Mouse (Mus musculus) thymus, postnatal 36 days (tissue): ENCODE data around the gene Prm2.
A peak's percentile ranks its signal among the peaks of the same experiment; 100 is the strongest.
"Not testable (repeated sequence)": the region's sequence is repeated elsewhere in the genome, so short reads cannot be mapped to it uniquely, and the experiment has no call there.

ENCODE experiments used
- DNase-seq, 2 experiments: peaks; one replicate each; pipeline ENCODE4 v3.0.0; 2022; ENCODE audit warnings: mixed read lengths in 2 of 2

Prm2 gene

DNA sequence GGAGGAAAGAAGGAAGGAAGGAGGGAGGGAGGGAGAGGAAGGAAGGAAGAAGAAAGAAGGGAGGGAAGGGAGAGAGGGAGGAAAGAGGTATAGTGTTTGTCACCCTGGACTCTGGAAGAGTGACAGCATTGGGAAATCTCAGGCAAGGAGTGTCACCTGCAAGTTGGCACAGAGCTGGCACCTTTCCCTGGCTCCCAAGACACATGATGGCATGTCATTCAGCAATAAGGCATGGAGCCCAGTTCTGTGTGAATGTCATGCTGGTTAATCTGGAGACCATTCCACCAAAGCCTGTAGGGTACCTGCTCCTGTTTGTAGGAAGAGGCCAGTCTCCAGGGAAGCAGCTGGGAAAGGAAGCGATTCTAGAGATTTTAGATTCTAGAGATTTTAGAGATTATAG is 14.4 kb upstream of the Prm2 start:
- DNase-seq = no peak

DNA sequence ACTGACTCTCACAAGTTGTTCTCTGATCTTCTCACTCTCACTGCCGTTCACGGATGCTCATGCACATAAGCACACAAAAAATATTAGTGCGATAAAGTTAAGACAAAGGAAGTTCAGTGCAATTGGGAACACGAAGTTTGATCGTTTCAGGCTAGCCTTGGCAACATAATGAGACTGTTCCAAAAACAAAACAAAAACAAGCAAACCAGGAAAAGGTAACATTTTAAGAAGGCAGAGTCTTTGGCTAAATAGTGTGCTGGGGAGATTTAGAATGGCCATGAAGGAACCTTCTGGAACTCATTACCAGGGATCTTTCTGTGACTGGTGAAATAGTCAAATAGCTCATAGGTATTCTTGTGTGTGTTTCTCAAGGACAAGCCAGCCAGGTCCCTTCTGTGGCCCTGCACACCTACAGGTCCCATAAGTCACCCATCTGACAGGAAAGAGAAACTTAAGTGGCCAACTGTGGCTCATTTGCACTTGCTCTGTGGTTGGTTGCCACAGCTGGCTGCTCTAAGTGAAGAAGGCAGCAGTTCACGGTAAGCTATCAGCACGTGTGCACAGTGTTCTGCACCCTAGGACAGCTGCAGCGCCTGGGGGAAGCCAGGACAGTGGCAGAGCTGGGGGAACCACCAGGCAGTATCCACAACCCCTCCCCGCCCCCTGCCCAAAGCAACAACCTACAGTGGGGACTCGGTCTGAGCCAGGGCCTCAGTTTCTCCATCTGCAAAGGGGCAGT is 10.0 kb upstream of the Prm2 start, which contains the start of gene Prm1:
Gene Prm1 (minus strand): TSS at position 51 of the 739 bp plus-strand sequence.
- peak; percentile 74 to 85 for DNase-seq

DNA sequence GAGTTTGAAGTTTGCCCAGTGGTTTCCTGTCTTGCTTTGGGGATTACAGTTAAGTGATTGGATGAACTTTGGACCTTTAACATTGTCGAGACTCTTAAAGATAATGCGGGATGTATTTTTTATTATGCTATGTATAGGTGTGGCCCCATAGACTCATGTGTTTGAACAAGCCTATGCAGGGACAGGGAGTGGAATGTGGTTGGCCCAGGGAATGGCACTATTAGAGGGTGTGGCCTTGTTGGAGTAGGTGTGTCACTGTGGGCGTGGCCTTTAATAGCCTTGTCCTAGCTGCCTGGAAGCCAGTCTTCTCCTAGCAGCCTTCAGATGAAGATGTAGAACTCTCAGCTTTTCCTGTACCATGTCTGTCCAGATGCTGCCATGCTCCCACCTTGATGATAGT is 6.5 kb upstream of the Prm2 start:
- not testable (repeated sequence) for DNase-seq

DNA sequence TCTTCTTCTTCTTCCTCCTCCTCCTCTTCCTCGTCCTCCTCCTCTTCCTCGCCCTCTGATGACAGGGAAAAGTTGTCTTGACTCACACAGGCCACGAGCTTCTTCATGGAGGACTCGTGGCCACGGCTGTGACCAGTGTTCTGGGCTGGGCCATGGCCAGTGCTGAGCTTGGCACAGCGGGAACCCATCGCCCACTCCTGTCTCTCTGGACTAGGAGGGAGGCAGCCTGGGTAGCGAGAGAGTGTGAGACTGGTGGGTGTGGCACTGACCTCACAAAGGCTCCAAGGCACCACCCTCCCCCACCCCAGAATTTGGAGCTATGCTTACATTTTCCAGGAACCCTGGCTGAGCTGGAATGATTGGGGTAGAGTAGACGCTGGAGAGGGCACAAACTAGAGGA is 5.2 kb downstream of the Prm2 start, which contains the start of gene Prm3:
Gene Prm3 (minus strand): TSS at position 213 of the 400 bp plus-strand sequence.
- no peak for DNase-seq

DNA sequence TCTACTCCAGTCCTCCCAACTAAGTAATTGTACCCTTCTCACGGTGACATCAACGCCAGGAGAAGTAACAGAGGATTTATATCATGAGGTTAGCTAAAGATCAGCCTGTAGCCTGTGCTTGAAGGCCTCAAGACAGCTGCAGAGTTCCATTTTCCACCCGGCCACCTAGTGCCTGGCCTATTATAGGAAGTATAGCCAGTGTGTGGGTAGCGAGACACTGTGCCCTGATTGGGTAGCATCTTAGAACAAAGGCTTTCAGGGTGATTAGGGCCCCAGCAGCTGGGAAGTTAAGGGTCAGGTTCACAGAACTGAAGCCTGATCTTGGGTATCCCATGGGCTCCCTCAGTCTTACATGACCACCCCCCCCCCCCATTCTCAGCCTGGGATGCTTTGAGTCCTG is 7.1 kb downstream of the Prm2 start:
- no peak for DNase-seq

DNA sequence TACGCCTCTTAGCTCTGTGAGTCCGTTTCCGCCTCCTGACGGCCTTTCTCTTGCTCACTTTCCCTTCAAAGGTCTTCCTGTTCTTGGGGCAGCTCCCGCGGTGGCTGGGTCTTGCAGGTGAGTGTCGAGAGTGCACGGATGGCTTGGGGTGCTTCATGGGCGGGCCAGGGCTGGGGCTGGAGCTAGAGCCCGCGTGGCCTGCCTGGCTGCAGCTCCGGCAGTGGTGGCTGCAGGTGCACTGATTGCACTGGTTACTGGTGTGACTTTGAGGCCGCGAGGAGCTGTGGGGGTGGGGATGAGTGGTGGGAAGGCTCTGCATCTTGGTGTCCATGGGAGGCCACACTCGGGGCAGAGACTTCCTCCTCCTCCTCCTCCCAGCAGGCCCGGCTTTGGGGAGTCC is 7.7 kb downstream of the Prm2 start, which contains the start of gene Tnp2:
Gene Tnp2 (minus strand): TSS at position 390 of the 400 bp plus-strand sequence.
- DNase-seq = peak; percentile 72 to 77

DNA sequence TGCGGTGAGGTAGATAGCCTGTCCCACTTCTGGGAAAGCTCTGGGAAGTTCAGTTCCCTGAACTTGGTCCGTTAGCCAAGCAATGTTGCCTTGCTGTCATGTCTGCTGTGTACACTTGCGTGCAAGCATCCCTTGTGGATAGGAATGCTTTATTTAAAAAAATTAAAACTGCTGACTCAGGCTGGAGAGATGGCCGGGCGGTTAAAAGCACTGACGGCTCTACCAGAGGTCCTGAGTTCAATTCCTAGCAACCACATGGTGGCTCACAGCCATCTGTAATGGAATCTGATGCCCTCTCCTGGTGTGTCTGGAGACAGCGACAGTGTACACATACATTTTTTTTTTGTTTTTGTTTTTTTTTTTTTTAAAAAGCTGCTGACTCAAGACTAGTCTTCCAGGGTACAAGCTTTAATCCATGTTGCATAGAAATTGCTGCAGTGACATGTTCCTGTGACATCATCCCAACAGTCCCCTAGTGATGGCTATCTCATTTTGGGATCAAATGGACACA is 8.3 kb downstream of the Prm2 start:
- DNase-seq = no peak

DNA sequence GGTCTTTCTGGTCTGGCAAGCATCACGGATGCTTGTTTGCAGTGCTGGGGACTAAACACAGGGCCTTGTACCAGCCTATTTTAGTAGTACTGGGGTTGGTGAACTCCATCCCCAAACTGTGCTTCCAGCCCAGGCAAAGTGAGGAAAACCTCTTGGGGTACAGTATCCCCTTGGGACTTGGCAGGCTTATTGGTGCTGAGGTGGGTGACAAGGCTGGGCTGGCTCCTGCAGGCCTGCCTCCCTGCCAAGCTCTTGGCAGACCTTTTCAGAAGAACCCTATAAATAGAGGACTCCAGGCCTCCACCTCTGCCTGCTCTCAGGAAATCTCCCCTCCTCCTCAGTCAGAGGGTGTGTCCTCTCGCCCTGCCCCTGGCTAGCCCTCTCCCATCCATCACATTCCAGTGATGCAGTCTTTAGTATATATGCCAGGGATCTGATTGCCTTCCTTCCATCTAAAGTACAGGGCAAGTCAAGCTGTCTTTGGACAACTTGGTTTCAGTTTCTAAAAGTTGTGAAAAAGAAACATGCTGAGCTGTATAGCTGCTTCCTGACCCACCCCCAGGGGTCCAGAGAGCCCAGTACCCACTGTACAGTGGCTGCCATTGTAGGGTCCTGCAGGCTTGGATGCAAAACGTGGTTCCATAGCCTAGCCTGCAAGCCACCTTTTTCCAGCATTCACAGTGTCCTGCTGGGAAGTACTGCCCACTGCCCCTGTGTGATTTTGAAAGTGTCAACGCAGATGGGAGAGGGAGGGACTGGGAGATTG is 9.0 kb downstream of the Prm2 start:
- no peak for DNase-seq

DNA sequence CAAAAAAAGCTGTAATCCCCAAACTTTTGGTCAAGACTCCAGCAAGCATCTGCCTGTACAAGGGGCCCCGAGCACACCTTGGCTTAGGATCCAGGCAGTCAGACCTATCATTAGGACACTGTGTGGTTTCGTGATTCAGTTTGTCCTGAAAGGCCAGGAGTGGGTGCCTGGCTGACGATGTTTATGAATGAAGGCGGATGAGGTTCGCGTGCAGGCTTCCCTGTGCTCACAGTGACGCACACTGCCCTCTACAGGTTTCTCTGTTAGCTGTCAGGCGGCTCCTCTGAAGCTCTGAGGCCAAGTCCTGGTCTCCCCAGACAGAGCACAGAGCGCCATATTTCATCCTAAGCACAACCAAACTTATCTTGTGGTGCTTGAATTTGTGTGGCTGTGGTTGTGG is 9.6 kb downstream of the Prm2 start:
- peak; percentile 84 to 90 for DNase-seq

DNA sequence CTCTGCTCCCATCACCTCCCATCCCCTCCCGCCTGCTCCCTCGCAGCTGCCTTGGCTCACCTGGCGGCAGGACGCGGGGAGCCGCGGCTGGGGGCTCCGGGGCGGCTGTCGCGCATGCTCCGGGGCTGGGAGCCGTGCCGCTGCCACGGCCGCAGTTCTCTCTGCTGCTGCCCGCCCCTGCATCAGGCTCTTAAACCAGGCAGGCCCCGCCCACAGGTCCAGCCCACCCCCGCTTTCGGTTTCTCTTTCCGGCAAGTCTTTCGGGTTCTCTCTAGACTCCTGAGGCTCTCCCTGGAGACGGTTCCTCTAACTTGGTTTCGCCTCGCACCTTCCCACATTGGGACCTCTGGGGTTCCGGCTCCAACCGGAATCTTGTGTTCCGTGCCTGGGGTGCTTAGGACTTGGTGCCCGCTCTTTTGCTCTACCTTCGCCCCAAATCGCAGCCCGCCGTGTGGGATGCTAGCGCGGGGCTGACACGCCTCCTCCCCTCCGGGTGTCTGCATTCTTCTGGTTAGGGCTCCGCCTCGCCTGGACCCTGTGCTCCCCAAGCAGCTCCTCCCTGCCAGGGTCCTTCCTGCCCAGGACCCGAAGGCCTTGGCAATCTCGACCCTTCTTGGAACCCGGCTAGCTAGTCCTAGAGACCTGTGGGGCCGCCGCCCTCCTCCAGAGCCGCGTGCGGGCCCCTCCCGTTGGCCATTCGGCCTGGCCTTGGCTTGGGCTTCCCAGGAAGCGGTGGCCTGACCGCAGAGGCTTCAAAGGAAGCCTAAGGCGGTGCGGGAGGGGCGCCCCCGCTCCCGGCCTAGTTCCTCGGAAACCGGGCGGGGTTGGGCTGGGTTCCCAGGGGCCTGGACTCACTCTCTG is 10.3 kb downstream of the Prm2 start, which contains the start of gene Socs1:
Gene Socs1 (minus strand): TSS at position 166 of the 861 bp plus-strand sequence.
- DNase-seq = peak; percentile 95 to 98

DNA sequence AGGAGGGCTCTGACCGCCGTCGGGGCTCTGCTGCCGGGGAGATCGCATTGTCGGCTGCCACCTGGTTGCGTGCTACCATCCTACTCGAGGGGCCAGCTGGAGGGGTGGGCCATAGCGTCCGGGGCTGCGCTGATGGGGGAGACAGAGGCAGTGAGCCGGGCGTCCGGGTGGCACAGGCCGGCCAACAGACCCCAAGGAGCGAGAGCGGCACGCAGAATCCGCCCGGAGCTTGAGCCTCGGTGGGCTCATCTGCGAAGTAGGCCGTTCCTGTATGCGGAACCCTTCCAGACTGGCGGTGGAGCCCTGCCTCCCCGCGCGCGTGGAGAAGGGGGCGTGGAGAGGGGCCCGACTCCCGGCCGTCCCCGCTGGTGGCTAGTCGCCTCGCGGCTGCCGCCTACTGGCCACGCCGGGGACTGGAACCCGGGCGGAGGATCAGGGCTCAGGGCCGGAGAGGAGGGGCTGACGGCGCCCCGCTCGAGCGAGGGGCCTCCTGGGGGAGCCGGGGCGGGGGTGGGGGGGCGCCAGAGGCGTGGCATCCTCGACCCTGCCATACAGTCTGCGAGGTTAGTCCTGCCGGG is 11.1 kb downstream of the Prm2 start:
- peak; percentile 98 to 99 for DNase-seq

DNA sequence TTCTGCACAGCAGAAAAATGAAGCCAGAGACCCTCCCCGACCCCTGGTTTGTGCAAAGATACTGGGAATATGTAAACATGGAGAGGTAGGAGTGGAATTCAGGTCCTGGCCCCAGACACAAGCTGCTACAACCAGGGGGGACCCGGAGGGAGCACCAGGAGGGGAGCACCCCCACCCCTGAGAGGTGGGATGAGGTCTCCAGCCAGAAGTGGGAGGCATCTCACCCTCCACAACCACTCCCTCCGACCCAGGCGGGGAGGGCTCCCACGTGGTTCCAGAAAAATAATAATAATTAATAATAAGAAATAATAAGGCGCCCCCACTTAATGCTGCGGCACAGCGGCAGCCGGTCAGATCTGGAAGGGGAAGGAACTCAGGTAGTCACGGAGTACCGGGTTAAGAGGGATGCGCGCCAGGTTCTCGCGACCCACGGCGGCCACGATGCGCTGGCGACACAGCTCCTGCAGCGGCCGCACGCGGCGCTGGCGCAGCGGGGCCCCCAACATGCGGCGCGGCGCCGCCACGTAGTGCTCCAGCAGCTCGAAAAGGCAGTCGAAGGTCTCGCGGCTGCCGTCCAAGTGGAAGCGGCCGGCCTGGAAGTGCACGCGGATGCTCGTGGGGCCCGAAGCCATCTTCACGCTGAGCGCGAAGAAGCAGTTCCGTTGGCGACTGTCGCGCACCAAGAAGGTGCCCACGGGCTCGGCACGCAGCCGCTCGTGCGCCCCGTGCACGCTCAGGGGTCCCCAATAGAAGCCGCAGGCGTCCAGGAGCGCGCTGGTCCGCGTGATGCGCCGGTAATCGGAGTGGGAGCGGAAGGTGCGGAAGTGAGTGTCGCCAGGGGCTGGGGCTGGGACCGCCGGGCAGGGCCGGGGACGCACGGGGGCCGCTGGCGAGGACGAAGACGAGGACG is 11.8 kb downstream of the Prm2 start:
- DNase-seq = peak; percentile 39 to 74

DNA sequence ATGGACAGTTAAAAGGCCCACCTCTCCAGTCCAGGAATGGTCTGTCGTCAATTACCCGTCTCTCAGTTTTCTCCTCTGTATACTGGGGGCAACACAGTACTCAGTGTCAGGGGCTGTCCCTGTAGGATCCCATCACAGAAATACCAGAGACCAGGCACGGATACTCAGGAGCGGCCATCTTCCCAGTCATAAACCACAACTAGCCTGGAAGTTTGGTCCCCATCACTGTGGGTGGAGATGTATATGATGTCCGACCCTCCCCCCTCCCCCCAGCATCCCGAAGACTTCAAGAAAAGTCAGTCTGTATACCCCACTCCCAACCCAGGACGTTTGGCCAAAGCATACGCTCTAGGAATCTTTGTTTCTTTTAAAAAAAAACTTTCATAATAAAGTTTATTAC is 12.5 kb downstream of the Prm2 start:
- DNase-seq = no peak

DNA sequence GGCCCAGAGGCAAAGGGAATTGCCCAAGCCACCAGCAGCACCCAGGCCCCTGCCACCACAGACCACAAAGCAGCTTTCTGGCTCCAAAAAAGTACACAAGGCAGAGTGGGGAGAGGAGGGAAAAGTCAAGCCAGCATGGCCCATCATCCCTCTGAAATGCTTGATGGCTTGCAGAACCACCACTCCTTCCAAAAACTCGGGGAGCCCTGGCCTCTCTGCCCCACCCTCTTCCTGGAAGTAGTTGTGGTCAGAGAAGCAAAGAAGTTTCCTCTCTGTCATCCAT is 12.8 kb downstream of the Prm2 start:
- peak in 1 of 2 experiments; percentile 46 for DNase-seq

DNA sequence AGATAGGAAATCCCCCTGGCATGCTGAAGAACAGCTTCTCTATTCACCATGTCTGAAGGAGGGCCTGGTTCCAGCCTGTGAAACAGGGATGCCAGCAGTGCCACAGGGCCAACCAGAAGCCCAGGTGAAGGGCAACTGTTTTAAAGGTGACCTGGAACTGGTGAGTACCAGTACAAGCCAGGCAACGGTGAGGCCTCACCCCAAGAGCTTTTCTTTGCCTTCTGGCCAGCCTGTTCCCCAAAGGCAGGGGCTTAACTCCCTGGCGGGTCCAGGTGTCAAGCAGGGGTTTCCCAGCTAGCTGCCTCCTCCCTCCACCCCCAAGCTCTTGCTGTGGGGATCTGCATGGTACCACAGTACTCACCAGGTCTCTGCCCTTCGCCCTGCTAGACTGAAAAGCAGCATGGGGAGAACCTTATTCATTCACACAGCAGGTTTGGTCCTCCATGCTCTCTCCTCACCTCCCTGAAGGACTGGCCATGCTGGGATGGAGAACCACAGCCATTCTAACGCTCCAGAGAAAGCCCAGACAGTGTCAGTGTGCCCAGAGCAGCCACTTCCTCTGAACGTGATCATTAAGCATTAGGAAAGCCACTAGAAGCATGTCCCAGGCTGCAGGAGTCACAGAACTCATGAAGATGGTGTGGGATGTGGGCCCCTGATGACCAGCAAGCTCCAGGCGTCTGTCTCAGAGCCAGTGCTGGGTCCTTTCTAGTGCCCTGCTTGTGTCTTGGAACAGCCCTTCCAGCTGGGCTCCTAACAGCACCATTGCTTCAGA is 13.4 kb downstream of the Prm2 start:
- DNase-seq = peak in 1 of 2 experiments; percentile 55

DNA sequence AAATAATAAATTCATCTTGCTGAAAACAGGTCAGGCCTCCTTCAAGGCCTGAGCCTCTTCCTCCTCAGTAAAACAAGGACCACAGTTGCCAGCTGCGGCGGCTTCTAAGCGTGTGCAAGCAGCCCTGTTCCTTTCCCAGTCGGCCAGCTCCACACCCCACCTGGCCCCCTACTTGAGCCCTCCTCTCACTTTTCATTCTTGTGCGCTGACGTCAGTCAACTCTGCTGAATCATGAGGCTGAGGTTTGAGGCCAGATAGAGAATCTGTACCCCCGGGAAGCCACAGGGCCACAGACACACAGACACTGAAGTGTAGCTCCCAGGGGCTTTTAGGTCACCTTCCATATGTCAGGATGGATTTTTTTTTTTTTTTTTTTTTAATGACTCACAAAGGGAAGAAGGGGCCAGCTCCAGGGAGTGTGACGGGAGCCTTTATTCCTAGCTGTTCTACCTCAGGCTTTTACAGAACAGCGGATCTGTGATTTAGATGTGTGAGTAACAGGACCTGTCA is 14.0 kb downstream of the Prm2 start:
- DNase-seq = peak; percentile 49 to 76

DNA sequence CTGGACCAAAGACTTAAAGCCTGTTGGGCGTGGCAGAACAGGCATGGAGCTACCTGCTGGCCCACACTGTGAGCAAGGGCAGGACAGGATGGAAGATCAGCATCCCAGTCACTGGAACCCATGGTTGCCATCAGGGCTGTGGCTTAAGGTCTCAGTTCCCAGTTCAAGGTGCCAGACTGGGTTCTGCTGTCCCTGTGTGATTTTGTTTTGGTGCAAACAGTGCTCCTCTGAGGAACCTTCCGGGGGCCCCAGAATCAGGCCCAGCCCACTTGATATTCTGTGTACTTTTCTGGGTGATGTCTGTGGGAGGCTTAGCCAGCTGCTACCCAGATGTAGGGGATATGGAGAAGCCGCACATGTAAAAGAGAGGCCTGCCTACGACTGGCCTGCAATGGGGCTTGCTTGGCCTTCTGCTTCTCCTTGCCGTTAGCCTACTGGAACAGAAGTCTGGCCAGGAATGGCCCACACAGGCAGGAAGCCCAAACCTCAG is 15.3 kb downstream of the Prm2 start:
- peak in 1 of 2 experiments; percentile 33 for DNase-seq

DNA sequence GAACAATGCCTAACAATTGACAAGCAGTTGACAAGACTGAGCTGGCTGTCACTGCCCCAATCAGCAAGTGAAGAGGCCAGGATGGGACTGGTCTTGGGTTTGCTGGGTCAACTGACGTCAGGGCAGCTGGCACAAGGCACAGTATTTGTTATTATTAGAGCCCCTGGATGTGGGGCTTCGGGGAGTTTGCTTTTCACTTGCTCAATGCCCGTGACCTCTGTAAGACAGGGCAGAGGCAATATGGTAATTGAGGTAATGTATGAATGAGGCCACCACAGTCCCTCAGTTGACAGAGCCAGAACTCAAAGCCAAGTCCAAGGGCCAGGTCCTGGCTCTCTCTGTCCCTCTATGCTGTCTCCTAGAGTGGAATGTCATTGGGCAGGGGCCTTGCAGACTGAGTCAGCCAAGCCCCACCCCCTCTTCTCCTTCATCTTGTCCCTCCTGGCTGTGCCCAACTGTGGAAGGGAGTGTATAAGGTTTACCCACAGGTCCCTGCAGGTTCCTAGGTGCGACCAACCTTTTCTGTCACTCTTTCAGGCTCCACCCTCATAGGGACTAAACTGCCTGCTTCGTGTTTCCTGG is 18.3 kb downstream of the Prm2 start:
- no peak for DNase-seq

DNA sequence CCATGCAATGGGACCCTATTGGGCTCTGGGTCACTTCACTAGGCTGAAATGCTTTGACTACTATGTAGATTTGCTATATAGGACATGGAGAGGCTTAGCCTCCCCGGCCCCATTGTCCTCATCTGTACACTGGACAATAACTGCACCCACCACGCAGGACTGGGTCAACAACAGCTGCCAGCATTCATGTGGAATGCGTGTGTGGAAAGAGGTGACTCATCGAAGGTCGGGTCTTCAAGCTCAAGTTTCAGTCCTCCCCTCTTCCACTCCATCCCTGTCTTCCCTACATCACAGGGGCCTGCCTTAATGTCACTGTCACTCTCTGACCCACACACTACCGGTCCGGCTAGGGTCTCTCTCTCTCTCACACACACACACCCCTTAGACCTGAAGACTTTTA is 19.6 kb downstream of the Prm2 start:
- no peak for DNase-seq

DNA sequence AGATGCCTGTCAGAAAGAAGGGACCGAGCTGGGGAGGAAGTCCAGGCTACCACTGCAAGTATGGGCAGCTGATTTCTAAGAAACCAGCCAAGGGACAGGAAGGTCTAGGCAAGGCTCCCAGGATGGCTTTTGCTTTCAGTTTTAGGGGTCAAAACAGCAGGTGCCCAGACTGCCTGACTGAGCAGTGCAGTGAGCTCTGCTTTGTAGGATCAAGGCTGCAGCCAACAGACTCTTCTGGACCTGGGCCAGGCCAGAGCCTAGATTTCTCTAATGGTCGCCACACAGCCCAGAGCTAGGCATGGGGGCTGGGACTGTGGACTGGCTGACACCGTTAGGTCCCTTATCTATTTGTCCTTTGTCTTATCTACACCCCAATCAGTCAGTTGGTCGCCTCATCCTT is 21.2 kb downstream of the Prm2 start:
- DNase-seq = no peak
